Mouse (Mus musculus) limb, embryonic 14.5 days (tissue): ENCODE measurements around the gene Crygn. TPM values are rescaled to one million over a fixed set of nuclear protein-coding genes. Genes with fewer than 3 reads are reported as not detected.

ENCODE experiments used
- ATAC-seq: fragments of 200-750 bp; cut with Nextera tagmentation; 2 replicates; pipeline ENCODE4 v1.8.0; 2017; ENCODE audit warnings: low read depth, moderate number of reproducible peaks, moderate TSS enrichment; ENCODE audit not compliant: low FRiP score
- DNase-seq: peaks from one replicate; pipeline ENCODE4 v3.0.0-alpha.2; 2015; ENCODE audit warnings: low spot score
- H3K27ac ChIP-seq: fragments of 300-500 bp; sonication (generic); replicated peaks from 2 replicates; pipeline ENCODE4 v1.5.1; 2014; ENCODE audit warnings: low read depth, mild to moderate bottlenecking, low read length, moderate library complexity, mixed read lengths
- H3K27me3 ChIP-seq: fragments of 300-500 bp; sonication (generic); 2 replicates; pipeline ENCODE4 v1.6.1; 2014; ENCODE audit warnings: low read length, mixed read lengths; ENCODE audit not compliant: control insufficient read depth, insufficient read depth
- H3K36me3 ChIP-seq: fragments of 300-500 bp; sonication (generic); 2 replicates; pipeline ENCODE4 v1.6.1; 2014; ENCODE audit warnings: mild to moderate bottlenecking, low read length, moderate library complexity, mixed read lengths; ENCODE audit not compliant: control insufficient read depth, insufficient read depth
- H3K4me1 ChIP-seq: fragments of 300-500 bp; sonication (generic); 2 replicates; pipeline ENCODE4 v1.6.1; 2014; ENCODE audit warnings: antibody characterized with exemption, low read length, mixed read lengths; ENCODE audit not compliant: control insufficient read depth, insufficient read depth
- H3K4me2 ChIP-seq: fragments of 300-500 bp; sonication (generic); replicated peaks from 2 replicates; pipeline ENCODE4 v1.6.1; 2014; ENCODE audit warnings: low read depth, mild to moderate bottlenecking, low read length, moderate library complexity; ENCODE audit not compliant: severe bottlenecking
- H3K4me3 ChIP-seq: fragments of 300-500 bp; sonication (generic); replicated peaks from 2 replicates; pipeline ENCODE4 v1.5.1; 2014; ENCODE audit warnings: low read length
- H3K9ac ChIP-seq: fragments of 300-500 bp; sonication (generic); 2 replicates; pipeline ENCODE4 v1.6.1; 2014; ENCODE audit warnings: mild to moderate bottlenecking, low read depth, low read length, moderate library complexity; ENCODE audit not compliant: severe bottlenecking
- H3K9me3 ChIP-seq: fragments of 300-500 bp; sonication (generic); 2 replicates; pipeline ENCODE4 v1.6.1; 2016; ENCODE audit warnings: low read length; ENCODE audit not compliant: control insufficient read depth
- POLR2A ChIP-seq: fragments of 200-500 bp; IDR thresholded peaks from 2 replicates; pipeline ENCODE4 v1.8.0; 2012; ENCODE audit warnings: inconsistent platforms, mild to moderate bottlenecking, moderate library complexity, borderline replicate concordance; ENCODE audit not compliant: insufficient read depth, insufficient read length; ENCODE audit errors: extremely low read depth
- WGBS: fragments of 180-500 bp; shearing (Covaris S2); extraction: QIAGEN DNeasy Blood & Tissue Kit; methylation state at CpG from one replicate; pipeline ENCODE4 v1.1.7; 2014; 5-methylcytosine and 5-hydroxymethylcytosine counted together
- polyA plus RNA-seq, 2 experiments: library from polyadenylated mRNA; depleted of rRNA in 1 of 2; stranded (reverse) in 1 of 2; unstranded in 1 of 2; fragments of >200 nt; fragmentation: Nextera tagmentation in 1 of 2; extraction: Ambion mirVana in 1 of 2; gene quantifications; 2 replicates each; pipeline versions ENCODE4 v1.2.1 to v1.2.3; 2012 to 2014

Gene Crygn
- polyA plus RNA-seq (2012; rRNA removed) (0.09 TPM in 1 of 2 replicates, not detected in the other), polyA plus RNA-seq (2014; fragmentation: Nextera tagmentation; extraction: Ambion mirVana) (1.0 and 2.3 TPM in 2 replicates)

DNA sequence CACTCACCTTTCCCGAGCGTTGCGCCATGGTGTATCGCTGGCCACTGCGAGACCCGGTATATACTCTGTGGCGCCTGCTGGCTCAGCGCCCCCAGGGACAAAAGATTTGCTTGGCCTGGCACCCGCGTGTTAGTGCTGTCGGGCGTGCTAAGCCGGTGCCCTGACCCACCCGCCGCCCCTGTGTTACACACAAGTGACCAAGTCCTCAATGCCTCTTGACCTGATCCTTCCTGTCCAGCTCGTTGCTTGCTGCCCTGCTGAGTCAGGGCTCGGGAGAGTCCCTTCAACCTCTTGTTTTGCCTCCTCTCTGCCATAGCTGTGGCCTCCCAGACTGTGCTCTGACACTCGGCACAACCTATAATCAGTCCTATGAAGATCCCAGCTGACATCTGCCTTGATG lies at the start of gene Crygn:
Gene Crygn (minus strand): TSS at position 193 of the 400 bp plus-strand sequence.
- no peak for TF ChIP-seq POLR2A
- no peak within 1 kb of the TSS for H3K4me2 ChIP-seq
- H3K4me3 ChIP-seq = no peak within 1 kb of the TSS
- WGBS = 39% methylated on average over 18 of the region's 18 CpGs
- H3K9ac ChIP-seq = no peak within 1 kb of the TSS
- no peaks in the 10 kb centered on the region for H3K36me3 ChIP-seq
- DNase-seq (peak; percentile 1), ATAC-seq (no peak)
- H3K27ac ChIP-seq = no peak within 1 kb of the TSS
- H3K27me3 ChIP-seq = no peaks in the 10 kb centered on the region
- no peaks in the 10 kb centered on the region for H3K9me3 ChIP-seq
- no peaks in the 10 kb centered on the region; the same call in 1 of the 2 replicates for H3K4me1 ChIP-seq

DNA sequence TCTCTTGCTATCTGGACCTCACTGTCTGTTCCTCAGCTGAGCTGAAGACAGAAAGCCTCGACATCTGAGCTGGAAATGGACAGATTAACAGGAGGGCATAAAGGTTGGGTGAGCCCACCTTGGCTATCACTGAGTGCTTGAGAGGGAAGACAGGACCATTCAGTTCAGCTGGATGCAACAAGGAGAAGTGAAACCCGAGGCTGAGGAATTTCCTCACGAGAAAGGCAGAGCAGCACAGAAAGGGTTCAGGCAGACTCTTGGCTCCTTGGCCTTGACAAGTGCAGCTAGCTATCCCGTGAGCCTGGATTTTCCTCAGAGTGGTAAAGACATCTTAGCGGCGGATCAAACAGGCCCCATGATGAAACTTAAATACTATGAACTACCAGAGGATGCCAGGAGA lies 47.4 kb upstream of the Crygn start:
- Histone ChIP-seq H3K4me1 (no peaks in the 10 kb centered on the region), H3K36me3 (peaks cover 68% of the 10 kb centered on the region), H3K27me3 (no peaks in the 10 kb centered on the region), H3K4me2 (no peak overlapping the region), H3K4me3 (no peak overlapping the region), H3K9ac (no peak overlapping the region), H3K9me3 (no peaks in the 10 kb centered on the region), H3K27ac (no peak overlapping the region)
- no peak for DNase-seq
- 76% methylated on average over 6 of the region's 6 CpGs for WGBS
- ATAC-seq = no peak
- no peak for TF ChIP-seq POLR2A

DNA sequence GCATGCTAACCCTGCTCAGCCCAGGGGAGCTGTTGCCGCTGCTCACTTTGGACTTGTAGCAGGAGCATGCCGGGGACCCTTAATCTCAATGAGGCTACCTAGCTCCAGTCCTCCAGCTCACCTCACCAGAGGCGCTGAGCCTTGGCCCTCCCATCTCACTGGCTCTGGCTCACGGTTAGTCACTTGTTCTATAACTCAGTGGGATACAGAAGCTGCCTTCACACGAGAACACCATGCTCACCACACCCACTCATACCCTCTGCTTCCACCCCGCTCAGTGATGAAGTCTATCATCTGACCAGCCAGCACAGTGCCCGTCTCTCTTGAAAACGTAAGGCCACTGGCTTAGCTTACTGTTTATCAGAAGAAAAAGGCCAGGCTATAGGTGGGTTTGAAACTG lies 46.9 kb upstream of the Crygn start:
- Histone ChIP-seq H3K4me1 (no peaks in the 10 kb centered on the region), H3K27ac (no peak overlapping the region), H3K27me3 (no peaks in the 10 kb centered on the region), H3K36me3 (peaks cover 68% of the 10 kb centered on the region), H3K9ac (no peak overlapping the region), H3K4me3 (no peak overlapping the region), H3K9me3 (no peaks in the 10 kb centered on the region), H3K4me2 (no peak overlapping the region)
- no peak for TF ChIP-seq POLR2A
- DNase-seq (no peak), ATAC-seq (no peak)
- 86% methylated on average over 8 of the region's 8 CpGs for WGBS

DNA sequence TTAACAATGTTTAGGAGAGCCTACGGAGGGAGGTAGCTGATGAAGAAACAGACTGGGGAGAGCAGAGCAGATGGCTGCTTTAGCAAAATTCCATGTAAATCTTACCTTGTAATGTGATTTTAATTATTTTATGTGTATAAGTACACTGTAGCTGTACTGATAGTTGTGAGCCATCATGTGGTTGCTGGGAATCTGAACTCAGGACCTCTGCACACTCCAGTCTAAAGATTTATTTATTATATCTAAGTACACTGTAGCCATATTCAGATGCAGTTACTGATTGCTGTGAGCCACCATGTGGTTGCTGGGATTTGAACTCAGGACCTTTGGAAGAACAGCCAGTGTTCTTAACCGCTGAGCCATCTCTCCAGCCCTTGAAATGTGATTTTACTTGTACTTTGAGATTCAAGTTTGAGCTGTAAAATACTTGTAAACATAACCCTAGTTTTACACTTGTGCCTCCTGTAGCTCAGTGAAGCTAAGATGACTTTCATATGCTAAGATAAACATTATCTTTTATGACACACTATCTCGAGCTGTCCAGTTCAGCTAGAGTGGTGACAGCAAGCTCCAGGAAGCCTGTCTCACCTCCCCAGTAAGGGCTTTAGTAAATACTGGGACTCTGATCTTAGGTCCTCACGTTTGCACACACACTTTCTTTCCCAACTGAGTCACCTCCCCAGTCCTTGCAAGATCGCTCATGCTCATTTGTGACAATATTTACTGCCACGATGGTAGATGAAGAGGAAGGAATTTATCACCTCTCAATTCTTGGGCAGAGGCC lies 44.2 kb upstream of the Crygn start:
- peaks cover 44% of the 10 kb centered on the region for H3K36me3 ChIP-seq
- DNase-seq (no peak), ATAC-seq (no peak)
- H3K4me2 ChIP-seq = no peak overlapping the region
- no peak for TF ChIP-seq POLR2A
- no peaks in the 10 kb centered on the region for H3K9me3 ChIP-seq
- 55% methylated on average over 6 of the region's 6 CpGs for WGBS
- no peaks in the 10 kb centered on the region for H3K27me3 ChIP-seq
- H3K9ac ChIP-seq = no peak overlapping the region
- H3K4me1 ChIP-seq = peaks cover 8% of the 10 kb centered on the region
- H3K27ac ChIP-seq = no peak overlapping the region
- H3K4me3 ChIP-seq = no peak overlapping the region

DNA sequence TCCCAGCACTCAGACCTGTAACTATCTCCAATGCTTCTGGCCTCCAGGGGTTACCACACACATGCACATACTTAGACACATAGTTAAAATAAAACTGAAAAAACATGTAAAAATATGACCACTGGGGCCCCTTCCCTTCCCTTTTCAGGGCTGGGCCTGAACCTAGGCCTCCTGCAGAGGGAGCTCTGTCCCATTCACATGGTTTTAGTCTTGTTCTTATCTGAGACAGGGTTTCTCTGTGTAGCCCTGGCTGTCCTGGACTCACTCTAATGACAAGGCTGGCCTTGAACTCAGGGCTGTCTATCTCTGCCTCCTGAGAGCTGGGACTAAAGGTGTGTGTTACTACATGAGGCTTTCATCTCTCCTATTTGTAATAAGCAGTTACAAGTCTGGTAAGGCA lies 42.6 kb upstream of the Crygn start:
- H3K4me3 ChIP-seq = no peak overlapping the region
- H3K36me3 ChIP-seq = peaks cover 28% of the 10 kb centered on the region
- no peak overlapping the region for H3K27ac ChIP-seq
- peaks cover 8% of the 10 kb centered on the region for H3K4me1 ChIP-seq
- DNase-seq (no peak), ATAC-seq (no peak)
- no peaks in the 10 kb centered on the region for H3K9me3 ChIP-seq
- H3K4me2 ChIP-seq = no peak overlapping the region
- no peak overlapping the region for H3K9ac ChIP-seq
- TF ChIP-seq POLR2A = no peak
- H3K27me3 ChIP-seq = no peaks in the 10 kb centered on the region
